Mouse (Mus musculus) erythroblast, adult 5-6 weeks (primary cell): ENCODE data around the gene Erf. TPM values are rescaled to one million over a fixed set of nuclear protein-coding genes. Genes with fewer than 3 reads are reported as not detected.

ENCODE experiments used
- ATAC-seq: replicated peaks from 2 replicates; pipeline ENCODE4 v1.8.0; 2016; ENCODE audit warnings: moderate number of reproducible peaks, mild to moderate bottlenecking, moderate TSS enrichment, inconsistent platforms; ENCODE audit not compliant: poor library complexity, low FRiP score, severe bottlenecking
- total RNA-seq, 2 experiments: library from RNA; stranded (forward) in 1 of 2; stranded (reverse) in 1 of 2; fragments of 150-400 nt in 1 of 2; fragments of 200-764, 138-1000 nt in 1 of 2; gene quantifications; 2 replicates each; pipeline versions ENCODE4 v1.2.3 to v1.2.4; 2015 to 2017; ENCODE audit warnings: low replicate concordance in 2 of 2

The Erf gene
- total RNA-seq, 2 experiments from 2014 or later: 2.6 to 3.3 TPM

GRCm38 (mm10) chr7:25244562-25245369 lies 5.8 kb downstream of the Erf start:
- ATAC-seq: no peak

DNA sequence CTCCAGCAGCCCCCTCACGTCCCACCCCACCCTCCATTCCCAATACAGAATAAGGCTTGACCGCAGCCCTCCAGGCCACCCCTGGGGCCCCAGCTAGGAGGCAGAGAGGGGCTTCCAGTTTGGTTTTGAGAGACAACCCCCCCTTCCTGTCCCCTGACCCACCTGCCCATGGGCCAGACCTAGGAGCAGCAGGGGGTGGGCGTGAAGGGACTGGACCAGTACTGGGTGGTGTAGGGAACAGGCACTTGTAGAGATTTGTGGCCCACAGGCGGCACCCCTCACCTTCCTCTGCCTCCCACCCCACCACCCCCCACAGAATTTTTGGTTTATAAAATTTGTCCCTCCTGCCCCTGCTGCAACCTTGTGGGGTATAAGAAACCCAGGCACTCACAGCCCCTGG lies 7.2 kb downstream of the Erf start:
- no peak for ATAC-seq

DNA sequence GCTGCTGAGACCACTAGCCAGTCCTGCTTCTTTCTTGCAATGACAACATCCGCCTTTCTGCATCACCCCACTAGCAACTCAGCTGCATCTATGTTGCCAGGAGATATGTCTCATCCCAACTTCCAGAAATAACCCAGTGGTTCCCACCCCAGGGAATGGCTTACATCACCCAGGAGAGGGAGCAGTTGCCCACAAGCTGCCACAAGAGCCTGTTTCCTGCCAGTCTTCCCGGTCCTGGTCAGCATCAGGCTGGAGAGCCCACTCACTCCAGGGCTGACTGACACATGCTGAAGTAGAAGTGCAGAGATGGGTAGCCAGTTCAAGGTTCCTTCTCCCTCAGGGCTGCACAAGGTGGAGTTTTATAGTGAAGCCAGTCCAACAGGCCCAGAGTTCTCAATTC lies 9.5 kb downstream of the Erf start:
- ATAC-seq: no peak

DNA sequence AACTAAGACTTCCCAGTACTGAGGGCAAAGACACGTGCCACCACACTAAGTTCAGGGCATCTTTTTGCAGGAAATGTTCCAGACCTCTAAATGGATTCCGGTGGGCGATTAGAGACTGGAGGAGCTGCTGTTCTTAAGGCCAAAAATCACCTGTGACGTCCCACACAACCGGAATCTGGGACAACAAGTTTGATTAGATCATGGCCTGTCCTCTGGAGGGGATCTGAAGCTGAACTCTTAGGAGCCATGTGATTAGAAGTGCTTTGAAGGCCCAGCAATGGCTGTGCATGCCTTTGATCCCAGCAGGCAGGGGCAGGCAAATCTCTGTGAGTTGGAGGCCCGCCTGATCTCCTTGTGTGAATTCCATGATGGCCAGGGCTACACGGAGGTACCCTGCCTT lies 9.9 kb downstream of the Erf start:
- no peak for ATAC-seq

GRCm38 (mm10) chr7:25238829-25239623 lies 11.5 kb downstream of the Erf start:
- peak; percentile 68 for ATAC-seq

GRCm38 (mm10) chr7:25238015-25238706 lies 12.4 kb downstream of the Erf start:
- ATAC-seq: peak; percentile 86

DNA sequence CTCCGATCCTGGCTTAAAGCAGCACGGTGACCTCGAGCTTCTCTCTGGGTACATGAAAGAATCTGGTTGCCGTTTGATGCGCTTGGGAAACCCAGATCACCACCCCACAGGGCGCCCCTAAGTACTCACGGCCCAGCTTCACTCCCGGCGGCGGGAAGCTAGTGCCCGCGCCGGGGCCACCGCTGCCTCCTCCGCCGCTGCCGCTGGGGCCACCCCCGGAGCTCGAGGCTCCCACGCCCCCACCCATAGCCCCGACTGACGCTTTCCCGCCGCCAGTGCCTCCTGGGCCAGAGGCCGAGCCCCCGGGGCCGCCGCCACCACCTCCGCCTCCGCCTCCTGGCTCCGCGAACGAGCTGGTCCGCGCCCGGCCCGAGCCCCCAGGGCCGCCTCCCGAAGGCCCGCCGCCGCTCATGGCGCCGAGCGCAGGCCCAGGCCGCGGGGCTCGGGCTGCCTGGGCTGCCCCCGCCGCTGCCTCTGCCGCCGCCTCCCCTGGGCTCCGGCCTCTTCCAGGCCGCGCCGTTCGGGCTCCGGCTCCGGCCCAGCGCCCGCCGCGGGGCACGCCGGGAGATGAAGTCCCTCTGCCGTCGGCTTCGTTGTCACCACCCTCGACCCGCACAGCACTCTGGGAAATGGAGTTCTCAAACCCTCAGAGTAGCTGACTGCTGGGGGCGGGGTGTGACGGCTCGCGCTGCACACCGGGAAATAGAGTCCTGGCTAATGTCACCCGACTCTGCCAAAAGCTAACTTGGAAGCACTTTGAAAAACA lies 13.1 kb downstream of the Erf start, which contains the start of gene Gsk3a:
Gene Gsk3a (minus strand): TSS at position 603 of the 766 bp plus-strand sequence.
- peak; percentile 79 for ATAC-seq

- no peak for ATAC-seq
These were observed 15.0 kb downstream of the Erf start for GRCm38 (mm10) chr7:25235526-25235925.

- no peak for ATAC-seq
These were observed 17.5 kb downstream of the Erf start for GRCm38 (mm10) chr7:25233061-25233460.

GRCm38 (mm10) chr7:25232101-25232648 lies 18.4 kb downstream of the Erf start:
- no peak for ATAC-seq

- no peak for ATAC-seq
These were observed 19.8 kb downstream of the Erf start for GRCm38 (mm10) chr7:25230690-25231285.

- no peak for ATAC-seq
These were observed 22.8 kb downstream of the Erf start for GRCm38 (mm10) chr7:25227523-25228300.

- 0 out of 2 replicates have a peak, but pooled peaks have one; percentile 3 for ATAC-seq
These were observed 28.1 kb downstream of the Erf start for GRCm38 (mm10) chr7:25222275-25222967.

DNA sequence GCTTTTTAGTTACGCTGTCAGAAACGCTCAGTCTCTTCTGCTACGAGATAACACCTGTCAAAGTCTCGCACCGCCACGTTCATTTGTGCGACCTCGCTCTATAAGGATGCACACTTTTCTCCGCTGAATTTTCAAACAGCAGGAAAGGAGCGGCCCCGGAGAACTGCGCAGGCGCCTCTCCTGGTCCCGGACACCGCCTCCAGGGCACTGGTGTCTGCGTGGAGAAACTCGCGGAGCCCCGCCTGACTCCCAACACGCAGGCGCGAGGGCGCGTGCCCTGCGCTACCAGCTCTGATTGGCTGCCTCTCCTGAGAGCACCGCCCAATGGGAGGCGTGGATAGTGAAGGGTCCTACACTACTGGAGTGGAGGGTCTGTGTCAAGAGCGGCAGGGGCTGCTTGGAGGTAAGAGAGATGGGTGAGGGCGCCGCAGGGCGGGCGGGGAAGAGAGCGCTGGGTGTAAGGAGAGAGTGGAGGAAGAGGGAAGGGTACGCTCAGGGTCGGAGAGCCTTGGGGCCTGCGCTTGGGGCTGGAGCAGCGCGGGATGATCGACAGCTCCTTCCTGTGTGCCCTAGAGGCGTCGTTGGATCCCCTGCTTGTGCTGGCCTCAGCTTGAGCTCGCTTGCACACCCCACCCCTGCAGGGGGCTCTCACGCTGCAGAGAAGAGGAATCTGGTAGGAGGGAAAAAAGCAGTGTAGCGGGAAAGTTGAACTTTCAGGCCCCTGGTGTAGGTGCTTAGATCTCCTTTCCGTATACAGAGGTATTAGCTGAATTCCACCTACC lies 29.3 kb downstream of the Erf start, which contains the start of gene Zfp526:
Gene Zfp526 (plus strand): TSS at position 324 of the 782 bp plus-strand sequence.
- ATAC-seq: peak; percentile 72

- ATAC-seq: peak; percentile 4
These were observed 30.0 kb downstream of the Erf start, which contains the start of gene Dedd2 for GRCm38 (mm10) chr7:25220457-25221101. TSS of gene Dedd2 (minus strand) at chr7:25220615.
